Mouse (Mus musculus) retina, postnatal 1 day (tissue): Measurements from ENCODE around the gene Gdf3.

Source experiments
- DNase-seq: peaks from one replicate; pipeline ENCODE4 v3.0.0-alpha.2; 2012

The Gdf3 gene

DNA sequence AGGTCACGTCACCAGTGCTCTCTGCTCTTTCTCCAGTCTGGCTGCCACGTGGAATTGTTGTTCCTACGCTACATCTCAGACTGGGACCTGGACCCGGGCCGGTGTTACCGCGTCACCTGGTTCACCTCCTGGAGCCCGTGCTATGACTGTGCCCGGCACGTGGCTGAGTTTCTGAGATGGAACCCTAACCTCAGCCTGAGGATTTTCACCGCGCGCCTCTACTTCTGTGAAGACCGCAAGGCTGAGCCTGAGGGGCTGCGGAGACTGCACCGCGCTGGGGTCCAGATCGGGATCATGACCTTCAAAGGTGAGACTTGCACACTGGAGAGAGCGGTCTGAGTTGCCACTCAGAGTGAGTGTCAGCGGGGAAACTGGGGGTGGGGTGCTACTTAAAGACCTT is 48.9 kb downstream of the Gdf3 start:
- no peak for DNase-seq

GRCm38 (mm10) chr6:122560427-122560826 is 49.5 kb downstream of the Gdf3 start:
- DNase-seq: peak; percentile 91

GRCm38 (mm10) chr6:122556959-122557561 is 52.8 kb downstream of the Gdf3 start:
- DNase-seq: peak; percentile 84
